Mouse (Mus musculus): ENCODE data around the gene En2.

Gene En2

DNA sequence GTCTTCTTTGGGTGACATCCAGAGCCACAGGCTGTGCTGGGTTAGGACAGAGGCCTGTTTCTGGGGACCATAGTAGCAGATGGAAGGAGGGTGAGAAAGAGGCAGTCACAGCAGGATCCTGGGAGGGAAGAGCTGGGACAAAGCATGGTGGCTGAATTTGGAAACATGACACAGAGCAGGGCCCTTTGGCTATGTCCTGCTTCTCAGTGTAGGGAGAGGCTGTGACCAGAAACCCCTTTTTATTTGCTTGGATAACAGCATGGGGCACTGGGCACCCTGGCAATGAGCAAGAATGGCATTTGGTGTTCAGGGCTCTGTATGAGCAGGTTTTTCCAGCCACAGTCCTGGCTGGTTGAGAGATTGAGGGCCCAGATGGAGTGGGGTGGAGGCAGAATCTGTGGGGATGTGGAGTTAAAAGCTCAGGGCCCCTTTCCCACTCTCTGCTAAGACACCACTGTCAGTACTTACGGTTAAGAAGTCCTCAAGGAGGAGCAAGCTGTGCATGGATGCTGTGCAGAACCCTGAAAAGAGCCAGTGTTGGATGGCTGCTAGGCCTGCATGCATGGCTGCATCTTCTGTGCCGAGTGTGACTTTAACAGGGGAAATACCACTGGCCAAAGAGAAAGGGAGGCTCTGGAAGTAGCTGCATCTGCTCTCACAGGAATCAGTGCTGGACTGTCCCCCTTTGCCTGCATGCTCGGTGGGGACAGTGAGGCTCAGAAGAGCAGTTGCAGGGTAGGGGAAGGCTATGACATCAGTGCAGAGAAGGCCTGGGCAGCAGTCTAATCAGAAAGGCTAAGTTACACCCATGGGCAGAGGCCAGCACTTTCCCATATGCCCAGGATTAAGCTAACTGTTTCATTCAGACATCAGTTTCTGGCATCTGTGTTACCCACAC, 26.0 kb downstream of the En2 start:
- no peak for DNase-seq

GRCm38 (mm10) chr5:28192099-28192454, 26.6 kb downstream of the En2 start:
- DNase-seq, result no peak

DNA sequence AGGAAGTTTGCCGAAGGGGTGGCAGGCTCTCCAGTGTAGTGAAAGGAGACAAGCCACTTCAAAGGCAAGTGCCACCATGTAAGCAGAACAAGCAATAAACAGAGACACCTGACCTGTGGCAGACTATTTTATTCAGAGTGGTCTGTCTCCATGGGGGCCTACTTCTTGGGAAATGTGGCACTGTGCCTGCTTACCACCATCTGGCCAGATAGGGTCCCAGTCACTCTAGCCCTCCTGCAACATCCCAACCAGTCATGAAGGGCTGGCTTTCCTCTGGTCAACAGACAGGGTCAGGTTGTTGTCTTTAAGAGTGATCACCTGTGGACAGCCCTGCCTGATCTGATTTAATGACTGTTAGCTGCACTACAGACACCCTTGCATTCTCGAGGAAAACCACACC, 30.0 kb downstream of the En2 start:
- DNase-seq, result no peak

DNA sequence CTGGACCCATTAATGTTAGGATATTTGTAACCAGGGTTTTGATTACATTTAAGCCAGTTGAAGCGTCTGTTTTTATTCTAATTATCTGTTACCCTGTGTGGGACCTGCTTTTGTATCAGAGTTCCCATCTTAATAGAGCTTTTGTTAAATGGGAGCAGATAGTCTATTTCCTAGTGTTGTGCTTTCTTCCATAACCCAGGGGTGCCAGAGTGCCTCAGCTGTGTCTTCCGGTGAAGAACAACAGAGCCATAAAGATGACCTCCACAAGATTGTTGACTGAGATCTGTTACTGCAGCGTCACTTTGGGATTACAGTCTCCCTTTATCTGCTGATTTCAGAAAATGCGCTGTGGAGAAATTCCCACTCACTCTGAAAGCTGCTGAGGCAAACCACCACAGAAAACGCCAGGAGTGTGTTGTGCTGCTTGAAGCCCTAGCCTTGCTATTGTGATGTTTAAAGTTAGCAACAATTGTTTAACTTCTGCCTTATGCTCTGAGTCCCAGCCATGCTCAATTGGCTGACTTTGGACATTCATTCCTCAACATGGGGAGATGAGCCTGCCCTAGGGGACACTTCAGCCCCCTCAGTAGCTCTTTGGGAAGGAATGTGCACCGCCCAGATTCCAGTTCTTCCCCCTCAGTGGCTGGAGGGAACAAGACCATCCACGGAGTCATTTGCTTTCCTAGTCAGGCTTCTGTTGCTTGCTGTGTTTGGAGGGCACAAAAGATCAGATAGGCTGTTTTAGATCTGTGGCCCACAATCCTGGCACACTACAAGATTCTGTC, 33.8 kb downstream of the En2 start:
- no peak for DNase-seq

DNA sequence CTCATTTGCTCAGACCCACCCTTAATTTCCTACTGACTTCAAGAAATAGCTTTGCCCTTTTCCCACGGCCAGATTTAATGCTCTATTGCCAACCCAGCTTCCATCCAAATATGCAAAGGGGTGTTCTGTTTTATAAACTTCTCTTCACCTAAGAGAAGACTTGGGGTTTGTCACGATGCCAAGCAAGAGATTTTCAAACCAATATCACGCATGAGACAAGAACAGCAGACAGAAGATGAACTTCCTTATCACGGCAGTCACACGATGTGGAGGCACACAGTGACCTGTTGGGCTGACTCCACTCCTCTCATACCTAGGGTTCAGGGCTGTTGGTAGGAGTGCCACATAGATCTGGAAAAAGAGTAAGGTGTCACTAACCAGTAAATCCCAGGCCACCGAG, 37.6 kb downstream of the En2 start:
- DNase-seq, result no peak

GRCm38 (mm10) chr5:28204678-28205077, 39.2 kb downstream of the En2 start:
- DNase-seq, result no peak

DNA sequence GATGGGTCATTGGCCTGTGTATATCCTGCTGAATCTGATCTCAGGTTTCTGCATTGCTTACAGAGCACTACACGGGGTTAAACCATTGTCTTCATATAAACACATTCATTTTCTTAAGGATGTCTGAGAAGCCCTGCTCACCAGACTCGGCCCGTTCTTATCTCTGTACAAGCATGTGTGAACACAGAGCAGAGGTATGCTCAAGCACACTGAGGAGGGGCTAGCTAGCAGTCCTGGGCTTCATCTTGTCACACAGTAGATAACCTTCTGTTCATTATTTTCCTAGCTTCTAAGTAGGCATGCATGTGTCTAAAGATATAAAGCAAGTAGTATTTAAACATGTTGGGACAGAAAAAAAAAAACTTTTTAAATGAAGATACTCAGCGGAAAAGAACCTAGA, 41.0 kb downstream of the En2 start:
- no peak for DNase-seq

DNA sequence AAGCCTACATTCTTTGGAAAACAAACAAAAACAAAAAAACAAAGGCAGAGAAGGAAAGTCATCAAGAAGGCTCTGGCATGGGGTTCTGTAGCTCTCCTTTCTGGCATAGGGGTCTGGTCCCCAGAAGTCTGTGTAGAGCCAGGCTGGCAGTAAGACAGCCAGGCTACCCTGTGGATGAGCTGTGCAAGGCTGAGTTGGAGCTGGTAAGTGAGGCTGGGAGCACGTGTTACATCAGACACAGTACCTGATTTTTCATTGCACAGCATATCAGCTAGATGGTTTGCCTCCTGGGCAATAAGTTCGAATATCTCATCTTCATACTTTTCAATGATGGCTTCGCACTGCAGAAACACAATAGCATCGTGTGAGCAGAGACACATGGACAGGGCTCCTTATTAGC, 41.5 kb downstream of the En2 start:
- no peak for DNase-seq

- DNase-seq, result no peak
Observed at GRCm38 (mm10) chr5:28208726-28209520, 43.4 kb downstream of the En2 start.

DNA sequence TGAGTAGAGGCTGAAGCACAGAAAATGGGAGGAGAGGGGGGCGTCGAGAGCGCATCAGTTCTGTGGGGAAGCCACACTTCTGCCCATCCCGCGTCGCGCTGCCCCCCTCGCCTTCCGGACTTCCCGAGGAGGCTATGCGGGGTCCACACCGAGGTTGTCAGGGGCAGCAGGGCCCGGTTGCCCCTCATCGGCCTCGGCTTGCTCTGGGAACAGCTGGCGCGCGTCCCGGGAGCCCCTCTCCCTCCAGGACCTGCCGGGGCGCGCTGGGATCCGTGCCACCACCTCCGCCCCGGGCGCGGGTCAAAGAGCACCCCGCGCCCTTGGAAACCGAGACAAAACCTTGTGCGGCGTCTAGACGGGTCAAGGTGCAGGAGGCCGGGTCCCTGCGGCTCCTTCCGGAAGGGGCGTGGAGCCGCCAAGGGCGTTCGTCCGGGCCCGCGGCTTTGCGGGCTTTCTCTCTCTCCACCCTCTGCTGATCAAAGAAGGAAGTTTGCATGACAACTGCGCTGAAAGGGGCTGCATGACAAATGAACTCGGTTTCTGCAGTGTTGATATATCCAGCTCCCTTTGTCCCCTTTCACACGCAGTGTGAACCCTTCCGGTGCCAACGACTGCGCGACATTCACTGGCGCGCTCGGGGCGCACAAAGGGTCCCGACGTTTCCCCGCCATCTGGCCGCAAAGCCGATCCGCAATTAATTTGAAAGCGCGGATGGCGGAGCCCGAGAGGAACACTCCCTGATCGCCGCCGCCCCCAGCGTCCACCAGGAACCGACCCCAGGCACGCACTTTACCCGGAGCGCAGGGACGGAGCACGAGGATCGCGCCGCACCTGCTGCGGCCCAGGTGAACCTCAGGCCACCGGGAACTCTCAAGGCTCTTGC, 44.3 kb downstream of the En2 start:
- no peak for DNase-seq

DNA sequence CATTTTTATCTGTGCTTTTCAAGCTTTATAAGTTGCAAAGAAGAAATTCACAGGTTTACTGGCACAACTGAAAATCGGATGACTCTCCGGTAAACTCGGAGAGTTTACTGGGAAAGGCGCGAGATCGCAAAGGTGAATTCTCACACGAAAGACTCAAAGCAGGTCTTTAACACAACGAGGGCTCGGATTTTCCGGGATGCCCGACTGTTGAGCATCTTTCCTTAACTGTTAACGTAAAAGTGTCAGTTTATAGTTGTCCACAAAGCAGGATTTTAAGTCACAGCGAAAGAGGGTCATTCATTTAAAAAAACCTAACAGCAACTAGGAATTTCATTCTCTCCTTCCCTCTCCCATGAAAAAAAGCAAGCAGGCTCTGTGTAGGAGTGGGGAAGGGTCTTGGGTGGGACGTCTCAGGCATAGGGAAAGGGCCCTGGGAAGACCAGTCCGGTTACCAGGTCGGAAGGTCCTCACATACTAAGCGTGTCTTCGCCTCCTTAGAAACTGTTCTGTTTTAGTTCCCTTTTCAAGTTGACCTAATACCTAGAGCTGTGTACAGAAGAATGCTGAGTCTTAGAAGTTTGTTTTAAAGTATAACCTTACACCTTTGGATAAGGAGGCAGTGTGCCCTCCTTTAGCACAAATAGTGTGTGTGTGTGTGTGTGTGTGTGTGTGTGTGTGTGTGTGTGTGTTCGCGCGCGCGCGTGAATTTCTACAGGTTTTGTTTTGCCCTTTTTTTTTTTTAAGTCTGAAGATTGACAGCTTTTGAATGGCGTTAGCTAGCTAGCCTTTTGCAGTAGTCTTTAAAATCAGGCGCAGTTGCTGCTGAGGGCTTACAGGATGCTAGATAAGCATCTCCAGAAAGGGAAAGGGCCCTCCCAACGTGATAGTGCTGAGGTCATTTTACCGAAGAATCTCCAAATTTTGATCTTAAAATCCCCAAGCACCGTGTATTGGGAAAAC, 45.4 kb downstream of the En2 start:
- DNase-seq, result no peak

DNA sequence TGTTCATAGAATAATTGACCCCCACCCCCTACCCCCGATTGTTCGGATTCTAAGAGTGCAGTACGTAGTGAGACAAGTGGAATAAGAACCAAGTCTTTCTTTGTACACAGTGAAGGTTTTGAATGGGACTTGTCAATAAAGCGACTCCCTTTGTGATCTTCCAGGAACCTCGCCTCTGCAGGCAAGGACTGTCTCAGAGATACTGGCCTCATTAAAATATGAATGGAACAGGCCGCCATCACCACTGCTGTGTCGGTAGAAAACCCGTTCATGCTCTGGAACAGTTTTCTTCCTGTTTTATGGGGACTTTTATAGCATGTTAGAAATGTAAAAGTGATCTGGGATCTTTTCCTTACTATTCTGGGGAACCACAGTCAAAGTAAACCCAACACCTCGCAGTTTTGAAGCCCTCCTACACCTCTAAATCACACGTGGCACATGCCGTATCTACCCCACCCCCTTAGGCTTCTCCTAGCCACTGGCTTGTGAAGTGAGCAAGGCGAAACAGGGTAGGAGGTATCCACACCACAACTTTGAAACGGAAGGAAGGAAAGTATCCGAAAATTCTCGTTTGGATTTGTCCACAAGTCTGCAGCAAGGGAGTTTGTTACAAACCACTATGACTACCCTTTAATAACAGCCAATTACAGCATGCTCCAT, 46.3 kb downstream of the En2 start:
- DNase-seq, result no peak

- DNase-seq, result no peak
Observed at GRCm38 (mm10) chr5:28213441-28213840, 47.9 kb downstream of the En2 start.

- DNase-seq, result no peak
Observed at GRCm38 (mm10) chr5:28219596-28219995, 54.1 kb downstream of the En2 start.

All from right cerebral cortex, postnatal 14 days (tissue).